Mouse (Mus musculus): ENCODE results near the gene Kcnmb1.

DNA sequence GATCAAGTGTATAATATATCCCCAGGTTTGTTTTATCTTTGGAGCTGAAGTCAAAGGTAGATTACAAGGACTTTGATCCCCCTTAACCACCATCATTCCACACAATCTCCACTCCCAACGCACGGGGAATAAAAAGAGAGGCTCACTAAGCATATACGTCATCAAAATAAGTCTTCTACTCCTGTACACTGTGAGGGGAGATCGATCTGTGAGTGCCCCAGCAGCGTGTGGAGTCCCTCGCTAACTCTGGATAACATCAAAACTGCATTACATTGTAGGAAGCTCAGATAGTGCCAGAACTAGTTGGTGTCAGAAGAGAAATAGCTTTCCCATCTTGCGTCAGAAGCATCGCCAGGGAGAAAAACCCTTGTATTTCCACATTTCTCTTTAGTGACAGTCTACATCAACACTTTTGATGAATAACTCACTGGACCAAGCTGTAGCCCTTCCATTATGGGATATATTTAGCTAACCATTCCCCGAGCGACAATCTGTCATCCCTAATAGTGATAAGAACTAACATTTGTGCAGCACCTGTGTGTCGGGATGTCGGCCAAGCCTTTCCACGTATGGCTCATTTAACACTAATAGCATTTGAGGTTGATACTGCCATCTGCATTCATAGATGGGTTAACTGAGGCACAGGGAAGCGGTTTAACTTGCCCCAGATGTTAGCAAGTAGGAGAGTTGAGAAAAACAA lies 11.7 kb downstream of the Kcnmb1 start:
- TF ChIP-seq TAL1 (conservative IDR thresholded peaks at IDR 0.05; ENCODE audit: low read depth, low read length) (no peak), CTCF (IDR thresholded peaks at IDR 0.05; ENCODE audit: low read depth, low read length) (no peak)

All from G1E (cell line).